Mouse (Mus musculus) layer of hippocampus, adult 2 months (tissue): ENCODE measurements at regions not wholly inside any gene's neighbourhood (a gene's known extent, or its start where the extent isn't known, plus 50 kb on each side); places are given as distances from the start of the nearest gene placed in this dataset.
A peak's percentile ranks its signal among the peaks of the same experiment; 100 is the strongest.

Source experiments
- DNase-seq, 2 experiments: peaks; one replicate each; pipeline ENCODE4 v3.0.0; 2022; ENCODE audit warnings: low spot score in 2 of 2
- H3K27ac ChIP-seq: fragments of 200-600 bp; 2 replicates; pipeline ENCODE4 v1.8.1; 2022
- H3K4me3 ChIP-seq: fragments of 200-600 bp; 2 replicates; pipeline ENCODE4 v1.8.1; 2022; ENCODE audit warnings: mild to moderate bottlenecking
- CTCF ChIP-seq: fragments of 200-600 bp; conservative IDR thresholded peaks from 2 replicates; pipeline ENCODE4 v1.8.1; 2022; ENCODE audit warnings: antibody characterized with exemption, mild to moderate bottlenecking, moderate library complexity

- no peak for TF ChIP-seq CTCF
- no peak for DNase-seq
- Histone ChIP-seq H3K4me3 (no peak overlapping the region), H3K27ac (no peak overlapping the region)
These were observed 154.9 kb upstream of the Gm34302 start for GRCm38 (mm10) chr3:63638572-63638971.

GRCm38 (mm10) chr3:63637913-63638312 lies 154.2 kb upstream of the Gm34302 start:
- H3K4me3 ChIP-seq = no peak overlapping the region
- TF ChIP-seq CTCF = no peak
- peak in 1 of 2 experiments; percentile 3 for DNase-seq
- no peak overlapping the region for H3K27ac ChIP-seq

- no peak for DNase-seq
- H3K4me3 ChIP-seq = no peak overlapping the region
- no peak overlapping the region for H3K27ac ChIP-seq
- TF ChIP-seq CTCF = no peak
These were observed 144.0 kb upstream of the Gm34302 start for GRCm38 (mm10) chr3:63627724-63628123.

GRCm38 (mm10) chr3:63616127-63616526 lies 132.4 kb upstream of the Gm34302 start:
- no peak for TF ChIP-seq CTCF
- H3K27ac ChIP-seq = no peak overlapping the region
- no peak for DNase-seq

GRCm38 (mm10) chr3:63613652-63614051 lies 130.0 kb upstream of the Gm34302 start:
- DNase-seq = peak in 1 of 2 experiments; percentile 13
- no peak overlapping the region for H3K4me3 ChIP-seq
- no peak overlapping the region for H3K27ac ChIP-seq
- no peak for TF ChIP-seq CTCF

More at GRCm38 (mm10) chr3:63616127-63616526, 132.4 kb upstream of the Gm34302 start:
- H3K4me3 ChIP-seq = no peak overlapping the region

GRCm38 (mm10) chr3:63612767-63613363 lies 129.2 kb upstream of the Gm34302 start:
- TF ChIP-seq CTCF = no peak

GRCm38 (mm10) chr3:63610113-63610919 lies 126.6 kb upstream of the Gm34302 start:
- no peak for DNase-seq
- no peak for TF ChIP-seq CTCF
- H3K4me3 ChIP-seq = no peak overlapping the region
- no peak overlapping the region for H3K27ac ChIP-seq

More at GRCm38 (mm10) chr3:63612767-63613363, 129.2 kb upstream of the Gm34302 start:
- Histone ChIP-seq H3K4me3 (no peak overlapping the region), H3K27ac (no peak overlapping the region)
- DNase-seq = no peak

- no peak for TF ChIP-seq CTCF
- no peak overlapping the region for H3K4me3 ChIP-seq
- DNase-seq = no peak
- no peak overlapping the region for H3K27ac ChIP-seq
These were observed 125.9 kb upstream of the Gm34302 start for GRCm38 (mm10) chr3:63609454-63610112.

- no peak overlapping the region; the same call in 1 of the 2 replicates for H3K4me3 ChIP-seq
- H3K27ac ChIP-seq = no peak overlapping the region
- peak in 1 of 2 experiments; percentile 10 for DNase-seq
- TF ChIP-seq CTCF = no peak
These were observed 99.3 kb upstream of the Gm34302 start for GRCm38 (mm10) chr3:63582717-63583696.

- H3K4me3 ChIP-seq = no peak overlapping the region
- TF ChIP-seq CTCF = no peak
- no peak overlapping the region for H3K27ac ChIP-seq
- no peak for DNase-seq
These were observed 98.5 kb upstream of the Gm34302 start for GRCm38 (mm10) chr3:63582180-63582579.

GRCm38 (mm10) chr3:63570607-63571353 lies 87.1 kb upstream of the Gm34302 start:
- Histone ChIP-seq H3K4me3 (no peak overlapping the region), H3K27ac (no peak overlapping the region)
- TF ChIP-seq CTCF = peak; percentile 98
- peak; percentile 62 to 83 for DNase-seq
